ENCODE assay signal across 8 mouse cellular contexts in genomic region chr12:31168221-31168890, GRCm38 (mm10).
DNase-seq lines count a peak whose midpoint lies in the region; ATAC-seq lines count a peak whose summit lies in the region.

No protein-coding gene starts in this region.

- H3K27ac ChIP-seq in forebrain, embryonic 16.5 days (ENCODE audit: low read length), result no peak overlapping the region
- no peak overlapping the region for H3K27ac ChIP-seq in forebrain, embryonic 15.5 days (replicated peaks)
- H3K27ac ChIP-seq in midbrain, embryonic 11.5 days (ENCODE audit: low read depth, low read length), result no peak overlapping the region
- no peak overlapping the region for H3K27ac ChIP-seq in midbrain, embryonic 13.5 days
- peak overlapping the region; percentile 27; the same call in 1 of the 2 replicates for H3K27ac ChIP-seq in limb, embryonic 15.5 days

- no peaks in the 10 kb centered on the region for H3K27me3 ChIP-seq in forebrain, embryonic 16.5 days (replicated peaks; ENCODE audit: control insufficient read depth, insufficient read depth, low read length)
- H3K27me3 ChIP-seq in forebrain, embryonic 15.5 days, result no peaks in the 10 kb centered on the region
- no peaks in the 10 kb centered on the region for H3K27me3 ChIP-seq in midbrain, embryonic 11.5 days (ENCODE audit: control insufficient read depth, insufficient read depth, low read length)
- no peaks in the 10 kb centered on the region for H3K27me3 ChIP-seq in midbrain, embryonic 13.5 days
- no peaks in the 10 kb centered on the region for H3K27me3 ChIP-seq in limb, embryonic 15.5 days

- ATAC-seq in forebrain, embryonic 16.5 days, result peak; percentile 33; the same call in 1 of the 2 replicates
- no peak for ATAC-seq in forebrain, embryonic 15.5 days (replicated peaks)
- ATAC-seq in midbrain, embryonic 11.5 days (ENCODE audit: low FRiP score), result no peak
- ATAC-seq in midbrain, embryonic 13.5 days, result no peak
- no peak for ATAC-seq in limb, embryonic 15.5 days (ENCODE audit: insufficient number of reproducible peaks, low FRiP score, low TSS enrichment, low read depth)

- WGBS in forebrain, embryonic 16.5 days, result 66% methylated on average over 4 of the region's 4 CpGs
- WGBS in forebrain, embryonic 15.5 days, result 66% methylated on average over 4 of the region's 4 CpGs
- WGBS in midbrain, embryonic 11.5 days, result 65% methylated on average over 4 of the region's 4 CpGs
- 63% methylated on average over 4 of the region's 4 CpGs for WGBS in midbrain, embryonic 13.5 days
- WGBS in limb, embryonic 15.5 days, result 46% methylated on average over 4 of the region's 4 CpGs

- H3K4me3 ChIP-seq in forebrain, embryonic 16.5 days (replicated peaks; ENCODE audit: low read length), result no peak overlapping the region
- H3K4me3 ChIP-seq in forebrain, embryonic 15.5 days, result no peak overlapping the region
- no peak overlapping the region for H3K4me3 ChIP-seq in midbrain, embryonic 11.5 days (ENCODE audit: low read depth, low read length)
- H3K4me3 ChIP-seq in midbrain, embryonic 13.5 days (replicated peaks), result no peak overlapping the region
- H3K4me3 ChIP-seq in limb, embryonic 15.5 days, result no peak overlapping the region

- no peaks in the 10 kb centered on the region for H3K4me1 ChIP-seq in forebrain, embryonic 16.5 days (replicated peaks; ENCODE audit: control insufficient read depth, insufficient read depth, low read length)
- no peaks in the 10 kb centered on the region for H3K4me1 ChIP-seq in forebrain, embryonic 15.5 days
- no peaks in the 10 kb centered on the region for H3K4me1 ChIP-seq in midbrain, embryonic 11.5 days (ENCODE audit: control insufficient read depth, insufficient read depth, low read length)
- no peaks in the 10 kb centered on the region for H3K4me1 ChIP-seq in midbrain, embryonic 13.5 days (replicated peaks)
- H3K4me1 ChIP-seq in limb, embryonic 15.5 days, result peaks cover 12% of the 10 kb centered on the region; the same call in 1 of the 2 replicates

- no peak overlapping the region for H3K9ac ChIP-seq in forebrain, embryonic 16.5 days (replicated peaks; ENCODE audit: low read depth, low read length)
- H3K9ac ChIP-seq in forebrain, embryonic 15.5 days (replicated peaks), result no peak overlapping the region
- H3K9ac ChIP-seq in midbrain, embryonic 11.5 days (ENCODE audit: low read length), result no peak overlapping the region
- H3K9ac ChIP-seq in midbrain, embryonic 13.5 days (replicated peaks), result no peak overlapping the region
- no peak overlapping the region for H3K9ac ChIP-seq in limb, embryonic 15.5 days

- no peaks in the 10 kb centered on the region for H3K36me3 ChIP-seq in forebrain, embryonic 16.5 days (ENCODE audit: control insufficient read depth, insufficient read depth)
- H3K36me3 ChIP-seq in forebrain, embryonic 15.5 days, result no peaks in the 10 kb centered on the region
- H3K36me3 ChIP-seq in midbrain, embryonic 11.5 days (ENCODE audit: control insufficient read depth, insufficient read depth, low read length), result no peaks in the 10 kb centered on the region
- H3K36me3 ChIP-seq in midbrain, embryonic 13.5 days, result no peaks in the 10 kb centered on the region
- no peaks in the 10 kb centered on the region for H3K36me3 ChIP-seq in limb, embryonic 15.5 days

- no peaks in the 10 kb centered on the region for H3K9me3 ChIP-seq in forebrain, embryonic 16.5 days (ENCODE audit: control insufficient read depth, low read length)
- no peaks in the 10 kb centered on the region for H3K9me3 ChIP-seq in forebrain, embryonic 15.5 days
- 0 out of 2 replicates have a peak, but pooled peaks cover 2% of the 10 kb centered on the region for H3K9me3 ChIP-seq in midbrain, embryonic 11.5 days (ENCODE audit: control insufficient read depth, low read length)
- H3K9me3 ChIP-seq in midbrain, embryonic 13.5 days, result no peaks in the 10 kb centered on the region
- H3K9me3 ChIP-seq in limb, embryonic 15.5 days, result no peaks in the 10 kb centered on the region

- peak; percentile 87 for DNase-seq in midbrain, embryonic 11.5 days (ENCODE audit: low spot score, missing footprints)
- peak; percentile 65 for DNase-seq in embryo, embryonic 10.5 days (ENCODE audit: low spot score)
- no peak for DNase-seq in thymus, postnatal 4 days
- DNase-seq in spleen, adult 12 weeks (ENCODE audit: low spot score), result no peak

- H3K4me2 ChIP-seq in forebrain, embryonic 16.5 days (ENCODE audit: low read length), result no peak overlapping the region
- no peak overlapping the region for H3K4me2 ChIP-seq in forebrain, embryonic 15.5 days (replicated peaks)
- no peak overlapping the region for H3K4me2 ChIP-seq in midbrain, embryonic 11.5 days
- no peak overlapping the region for H3K4me2 ChIP-seq in midbrain, embryonic 13.5 days (replicated peaks)
- H3K4me2 ChIP-seq in limb, embryonic 15.5 days, result no peak overlapping the region

Comparison
In these comparisons a context has a peak if more than half of its experiments do, and no peak if none do; other contexts are left out.
1. DNase-seq: peak in midbrain, embryonic 11.5 days (single experiment) and embryo, embryonic 10.5 days (single experiment); none in thymus, postnatal 4 days (single experiment) and spleen, adult 12 weeks (single experiment).